Mouse (Mus musculus): ENCODE results near the gene Pde4c.

- TF ChIP-seq POLR2A (IDR thresholded peaks at IDR 0.05; ENCODE audit: insufficient read depth, low read length): no peak
- no peak for TF ChIP-seq CTCF (IDR thresholded peaks at IDR 0.05; ENCODE audit: low read depth, low read length)
- no peak for TF ChIP-seq EP300 (IDR thresholded peaks at IDR 0.05; ENCODE audit: insufficient read depth, low read depth, low read length)
Observed at GRCm38 (mm10) chr8:70729808-70730475, 6.4 kb downstream of the Pde4c start.

Data from ES-Bruce4 (cell line).